Mouse (Mus musculus): ENCODE measurements around the gene Akap2. TPM values are rescaled to one million over a fixed set of nuclear protein-coding genes. Genes with fewer than 3 reads are reported as not detected.

Akap2 gene
- total and polyA plus RNA-seq, 3 experiments, result 0.05 TPM; not detected in 2

DNA sequence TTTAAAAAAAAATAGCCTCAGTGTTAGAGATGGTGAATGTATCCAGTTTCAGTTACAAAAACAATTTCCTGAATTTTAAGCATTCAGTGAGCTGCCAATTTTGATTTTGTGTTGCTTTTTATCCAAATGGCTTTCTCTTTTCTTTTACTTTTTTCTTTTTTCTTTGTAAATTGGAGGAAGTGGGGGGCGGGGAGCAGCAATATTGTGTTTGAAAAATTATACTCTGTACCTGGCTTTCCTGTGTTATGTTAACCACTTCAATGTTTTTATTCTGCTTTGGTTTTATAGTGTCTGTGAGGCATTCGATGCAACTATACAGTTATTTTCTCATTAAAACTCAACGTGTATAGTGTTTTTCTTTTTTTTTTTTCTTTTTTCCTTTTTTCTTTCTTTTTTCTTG, 179.2 kb downstream of the Akap2 start:
- Histone ChIP-seq H3K4me3 (ENCODE audit: low read depth, low read length) (no peak overlapping the region), H3K9me3 (replicated peaks) (peaks cover 28% of the 10 kb centered on the region), H3K4me1 (ENCODE audit: insufficient read depth, low read depth, low read length) (no peaks in the 10 kb centered on the region), H3K27me3 (ENCODE audit: insufficient read depth, low read length) (no peaks in the 10 kb centered on the region), H3K36me3 (replicated peaks) (no peaks in the 10 kb centered on the region)
- ATAC-seq (ENCODE audit: extremely low read depth, insufficient number of reproducible peaks, low FRiP score, poor library complexity, severe bottlenecking), result no peak
- no peak for DNase-seq (ENCODE audit: low spot score)
- no peak for TF ChIP-seq GATA2 (IDR thresholded peaks at IDR 0.05; ENCODE audit: borderline replicate concordance, low read depth, low read length)
- no peak for TF ChIP-seq POLR2AphosphoS5 (IDR thresholded peaks at IDR 0.05; ENCODE audit: insufficient replicate concordance, low read depth, low read length)
- no peak for TF ChIP-seq GATA1 (IDR thresholded peaks at IDR 0.05; ENCODE audit: borderline replicate concordance, low read length)
- no peak for TF ChIP-seq CTCF (IDR thresholded peaks at IDR 0.05; ENCODE audit: low read depth, low read length)

DNA sequence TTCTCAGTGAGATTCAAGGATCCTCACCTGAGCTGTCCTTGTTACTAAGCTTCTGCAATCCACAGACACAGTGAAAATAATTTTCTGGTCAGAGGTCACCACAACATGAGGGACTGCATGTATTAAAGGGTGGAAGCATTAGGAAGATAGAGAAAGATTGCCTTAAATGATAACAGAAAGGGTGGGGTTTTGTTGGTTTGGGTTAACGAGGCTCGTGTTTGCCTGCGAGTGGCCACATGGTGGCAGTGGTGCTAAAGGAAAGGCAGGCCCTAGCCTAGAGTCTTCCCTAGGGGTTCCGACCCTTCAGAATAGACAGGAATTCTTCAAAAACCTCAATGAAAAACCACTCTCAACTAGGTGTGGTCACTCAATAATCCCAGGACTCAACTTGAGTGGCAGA, 183.8 kb downstream of the Akap2 start:
- H3K4me1 ChIP-seq (ENCODE audit: insufficient read depth, low read depth, low read length), result no peaks in the 10 kb centered on the region
- H3K4me3 ChIP-seq (ENCODE audit: low read depth, low read length), result no peak overlapping the region
- H3K36me3 ChIP-seq (replicated peaks), result no peaks in the 10 kb centered on the region
- ATAC-seq (ENCODE audit: extremely low read depth, insufficient number of reproducible peaks, low FRiP score, poor library complexity, severe bottlenecking) (no peak), DNase-seq (ENCODE audit: low spot score) (no peak)
- H3K9me3 ChIP-seq (replicated peaks), result peaks cover 33% of the 10 kb centered on the region
- H3K27me3 ChIP-seq (ENCODE audit: insufficient read depth, low read length), result no peaks in the 10 kb centered on the region
- TF ChIP-seq GATA1 (IDR thresholded peaks at IDR 0.05; ENCODE audit: borderline replicate concordance, low read length) (no peak), POLR2AphosphoS5 (IDR thresholded peaks at IDR 0.05; ENCODE audit: insufficient replicate concordance, low read depth, low read length) (no peak), GATA2 (IDR thresholded peaks at IDR 0.05; ENCODE audit: borderline replicate concordance, low read depth, low read length) (no peak), TAL1 (conservative IDR thresholded peaks at IDR 0.05; ENCODE audit: low read depth, low read length) (no peak), CTCF (IDR thresholded peaks at IDR 0.05; ENCODE audit: low read depth, low read length) (no peak)

DNA sequence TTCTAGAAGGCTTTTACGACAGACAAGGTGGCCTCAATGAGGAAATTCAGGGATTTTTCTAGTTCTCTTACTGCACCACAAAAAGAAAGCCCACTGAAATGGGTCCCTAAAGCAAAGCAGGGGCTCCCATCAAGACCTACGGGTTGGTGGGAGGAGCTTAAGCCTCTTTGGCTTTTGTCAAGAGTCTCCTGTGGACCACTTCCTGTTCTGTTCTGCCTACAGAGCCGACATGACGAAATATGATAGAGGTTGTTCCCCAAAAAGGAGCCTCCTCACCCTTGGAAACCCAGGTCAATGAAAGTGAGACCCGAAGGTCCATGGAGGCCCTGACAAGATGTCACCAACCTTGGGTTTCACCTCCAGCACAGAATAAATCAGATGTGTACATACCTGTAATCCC, 185.2 kb downstream of the Akap2 start:
- DNase-seq (ENCODE audit: low spot score), result no peak
- H3K4me1 ChIP-seq (ENCODE audit: insufficient read depth, low read depth, low read length), result no peaks in the 10 kb centered on the region

DNA sequence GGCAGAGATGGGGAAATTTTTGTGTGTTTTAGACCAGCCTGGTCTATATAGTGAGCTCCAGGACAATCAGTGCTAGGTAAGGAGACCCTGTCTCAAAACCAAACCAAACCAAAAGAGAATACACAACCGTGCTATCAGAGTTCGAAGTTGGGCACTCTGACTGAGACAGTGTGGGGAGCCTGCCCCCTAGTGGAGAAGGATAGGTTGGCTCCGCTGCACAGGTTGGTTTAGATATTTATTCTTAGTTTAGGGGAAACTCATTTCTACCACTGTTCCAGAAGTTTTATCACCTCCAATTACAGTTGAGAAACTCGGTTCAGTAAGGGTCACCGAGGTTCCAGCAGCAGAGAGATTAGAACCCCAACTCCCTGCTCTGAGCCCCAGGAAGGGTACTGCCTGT, 186.8 kb downstream of the Akap2 start:
- no peaks in the 10 kb centered on the region for H3K4me1 ChIP-seq (ENCODE audit: insufficient read depth, low read depth, low read length)
- ATAC-seq (ENCODE audit: extremely low read depth, insufficient number of reproducible peaks, low FRiP score, poor library complexity, severe bottlenecking) (no peak), DNase-seq (ENCODE audit: low spot score) (no peak)
- no peak for TF ChIP-seq GATA1 (IDR thresholded peaks at IDR 0.05; ENCODE audit: borderline replicate concordance, low read length)
- TF ChIP-seq POLR2AphosphoS5 (IDR thresholded peaks at IDR 0.05; ENCODE audit: insufficient replicate concordance, low read depth, low read length), result no peak
- no peak for TF ChIP-seq CTCF (IDR thresholded peaks at IDR 0.05; ENCODE audit: low read depth, low read length)
- TF ChIP-seq GATA2 (IDR thresholded peaks at IDR 0.05; ENCODE audit: borderline replicate concordance, low read depth, low read length), result no peak
- TF ChIP-seq TAL1 (conservative IDR thresholded peaks at IDR 0.05; ENCODE audit: low read depth, low read length), result no peak
- H3K9me3 ChIP-seq (replicated peaks), result peaks cover 39% of the 10 kb centered on the region
- H3K4me3 ChIP-seq (ENCODE audit: low read depth, low read length), result no peak overlapping the region
- H3K36me3 ChIP-seq (replicated peaks), result no peaks in the 10 kb centered on the region
- H3K27me3 ChIP-seq (ENCODE audit: insufficient read depth, low read length), result no peaks in the 10 kb centered on the region

More for the DNA sequence above, 185.2 kb downstream of the Akap2 start:
- ATAC-seq (ENCODE audit: extremely low read depth, insufficient number of reproducible peaks, low FRiP score, poor library complexity, severe bottlenecking), result no peak
- Histone ChIP-seq H3K4me3 (ENCODE audit: low read depth, low read length) (no peak overlapping the region), H3K9me3 (replicated peaks) (peaks cover 30% of the 10 kb centered on the region), H3K27me3 (ENCODE audit: insufficient read depth, low read length) (no peaks in the 10 kb centered on the region), H3K36me3 (replicated peaks) (no peaks in the 10 kb centered on the region)
- TF ChIP-seq GATA1 (IDR thresholded peaks at IDR 0.05; ENCODE audit: borderline replicate concordance, low read length) (no peak), TAL1 (conservative IDR thresholded peaks at IDR 0.05; ENCODE audit: low read depth, low read length) (no peak), POLR2AphosphoS5 (IDR thresholded peaks at IDR 0.05; ENCODE audit: insufficient replicate concordance, low read depth, low read length) (no peak), GATA2 (IDR thresholded peaks at IDR 0.05; ENCODE audit: borderline replicate concordance, low read depth, low read length) (no peak), CTCF (IDR thresholded peaks at IDR 0.05; ENCODE audit: low read depth, low read length) (no peak)

DNA sequence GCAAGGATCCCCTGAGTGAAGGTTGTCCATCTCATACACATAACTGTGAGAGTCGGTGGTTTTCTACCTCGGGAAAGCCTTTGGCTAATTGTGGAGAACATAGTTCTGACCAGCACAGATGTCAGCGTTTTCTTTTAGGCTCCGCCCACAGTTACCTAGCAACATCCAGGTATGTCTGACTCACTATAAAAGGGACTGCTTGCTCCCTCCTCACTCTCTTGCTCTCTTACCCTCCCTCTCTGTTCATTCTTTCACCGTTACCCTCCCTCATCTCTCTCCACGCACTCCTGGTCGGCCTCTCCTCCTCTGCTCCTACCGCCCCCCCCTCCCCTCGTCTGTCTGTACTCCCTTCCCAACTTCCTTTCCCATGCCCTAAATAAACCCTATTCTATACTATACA, 187.2 kb downstream of the Akap2 start:
- H3K27me3 ChIP-seq (ENCODE audit: insufficient read depth, low read length), result no peaks in the 10 kb centered on the region
- TF ChIP-seq GATA2 (IDR thresholded peaks at IDR 0.05; ENCODE audit: borderline replicate concordance, low read depth, low read length) (no peak), TAL1 (conservative IDR thresholded peaks at IDR 0.05; ENCODE audit: low read depth, low read length) (no peak), POLR2AphosphoS5 (IDR thresholded peaks at IDR 0.05; ENCODE audit: insufficient replicate concordance, low read depth, low read length) (no peak), CTCF (IDR thresholded peaks at IDR 0.05; ENCODE audit: low read depth, low read length) (no peak), GATA1 (IDR thresholded peaks at IDR 0.05; ENCODE audit: borderline replicate concordance, low read length) (no peak)
- DNase-seq (ENCODE audit: low spot score) (no peak), ATAC-seq (ENCODE audit: extremely low read depth, insufficient number of reproducible peaks, low FRiP score, poor library complexity, severe bottlenecking) (no peak)
- no peak overlapping the region for H3K4me3 ChIP-seq (ENCODE audit: low read depth, low read length)
- H3K4me1 ChIP-seq (ENCODE audit: insufficient read depth, low read depth, low read length), result no peaks in the 10 kb centered on the region
- no peaks in the 10 kb centered on the region for H3K36me3 ChIP-seq (replicated peaks)
- peaks cover 39% of the 10 kb centered on the region for H3K9me3 ChIP-seq (replicated peaks)

DNA sequence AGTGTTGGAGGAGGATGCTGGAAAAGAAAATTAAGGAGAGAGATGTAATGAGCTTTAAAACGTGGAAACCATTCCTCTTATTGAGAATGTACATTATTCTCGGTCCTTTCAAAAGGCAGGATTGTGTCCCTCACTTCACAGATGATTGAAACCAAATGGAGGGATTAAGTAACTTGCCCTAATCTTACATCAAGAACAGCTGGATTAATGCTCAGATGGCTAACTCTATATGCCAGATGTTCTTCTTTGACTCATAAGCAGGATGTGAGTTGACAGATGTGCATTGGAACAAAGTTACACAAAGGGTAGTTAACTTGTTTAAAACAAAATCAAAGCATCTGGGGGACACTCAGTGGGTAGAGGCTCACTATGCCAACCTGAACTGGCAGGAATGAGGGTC, 189.3 kb downstream of the Akap2 start:
- H3K36me3 ChIP-seq (replicated peaks), result no peaks in the 10 kb centered on the region
- peaks cover 38% of the 10 kb centered on the region for H3K9me3 ChIP-seq (replicated peaks)
- no peaks in the 10 kb centered on the region for H3K27me3 ChIP-seq (ENCODE audit: insufficient read depth, low read length)
- no peak for ATAC-seq (ENCODE audit: extremely low read depth, insufficient number of reproducible peaks, low FRiP score, poor library complexity, severe bottlenecking)
- no peak for DNase-seq (ENCODE audit: low spot score)
- TF ChIP-seq POLR2AphosphoS5 (IDR thresholded peaks at IDR 0.05; ENCODE audit: insufficient replicate concordance, low read depth, low read length) (no peak), GATA1 (IDR thresholded peaks at IDR 0.05; ENCODE audit: borderline replicate concordance, low read length) (no peak), GATA2 (IDR thresholded peaks at IDR 0.05; ENCODE audit: borderline replicate concordance, low read depth, low read length) (no peak), TAL1 (conservative IDR thresholded peaks at IDR 0.05; ENCODE audit: low read depth, low read length) (no peak), CTCF (IDR thresholded peaks at IDR 0.05; ENCODE audit: low read depth, low read length) (no peak)
- H3K4me1 ChIP-seq (ENCODE audit: insufficient read depth, low read depth, low read length), result no peaks in the 10 kb centered on the region
- H3K4me3 ChIP-seq (ENCODE audit: low read depth, low read length), result no peak overlapping the region
